Mouse (Mus musculus): Measurements from ENCODE around the gene Igfbp2. TPM values are rescaled to one million over a fixed set of nuclear protein-coding genes. Genes with fewer than 3 reads are reported as not detected.

Igfbp2 gene
- total and polyA plus RNA-seq, 2 experiments from 2014 or later, result 10.2 to 140 TPM

GRCm38 (mm10) chr1:72809951-72810675 is 14.2 kb upstream of the Igfbp2 start:
- no peak overlapping the region for H3K4me3 ChIP-seq (ENCODE audit: low read depth, low read length)
- 77% methylated on average over 7 of the region's 7 CpGs for WGBS
- no peak overlapping the region for H3K4me2 ChIP-seq (ENCODE audit: low read depth, low read length)
- TF ChIP-seq EP300 (IDR thresholded peaks at IDR 0.05; ENCODE audit: low read depth), result no peak
- TF ChIP-seq CTCF (IDR thresholded peaks at IDR 0.05; ENCODE audit: low read depth), result no peak
- H3K27me3 ChIP-seq (ENCODE audit: control insufficient read depth, insufficient read depth, low read length), result no peaks in the 10 kb centered on the region
- H3K9ac ChIP-seq (replicated peaks; ENCODE audit: low read depth, low read length), result no peak overlapping the region
- H3K4me1 ChIP-seq (ENCODE audit: control insufficient read depth, insufficient read depth), result no peaks in the 10 kb centered on the region
- DNase-seq (ENCODE audit: low spot score), result no peak
- no peaks in the 10 kb centered on the region for H3K36me3 ChIP-seq (replicated peaks; ENCODE audit: control insufficient read depth, insufficient read depth, low read length)
- H3K27ac ChIP-seq (ENCODE audit: low read depth), result no peak overlapping the region
- H3K9me3 ChIP-seq (replicated peaks; ENCODE audit: control insufficient read depth, low read length), result no peaks in the 10 kb centered on the region
- ATAC-seq (ENCODE audit: insufficient read depth, low read depth), result no peak

GRCm38 (mm10) chr1:72811061-72811460 is 13.2 kb upstream of the Igfbp2 start:
- WGBS, result 91% methylated on average over 3 of the region's 3 CpGs
- no peaks in the 10 kb centered on the region for H3K36me3 ChIP-seq (replicated peaks; ENCODE audit: control insufficient read depth, insufficient read depth, low read length)
- H3K4me2 ChIP-seq (ENCODE audit: low read depth, low read length), result no peak overlapping the region
- no peak for DNase-seq (ENCODE audit: low spot score)
- no peaks in the 10 kb centered on the region for H3K27me3 ChIP-seq (ENCODE audit: control insufficient read depth, insufficient read depth, low read length)
- H3K4me1 ChIP-seq (ENCODE audit: control insufficient read depth, insufficient read depth), result no peaks in the 10 kb centered on the region
- no peak for ATAC-seq (ENCODE audit: insufficient read depth, low read depth)
- H3K9me3 ChIP-seq (replicated peaks; ENCODE audit: control insufficient read depth, low read length), result no peaks in the 10 kb centered on the region
- no peak overlapping the region for H3K4me3 ChIP-seq (ENCODE audit: low read depth, low read length)
- no peak for TF ChIP-seq CTCF (IDR thresholded peaks at IDR 0.05; ENCODE audit: low read depth)
- H3K9ac ChIP-seq (replicated peaks; ENCODE audit: low read depth, low read length), result no peak overlapping the region
- no peak overlapping the region for H3K27ac ChIP-seq (ENCODE audit: low read depth)

DNA sequence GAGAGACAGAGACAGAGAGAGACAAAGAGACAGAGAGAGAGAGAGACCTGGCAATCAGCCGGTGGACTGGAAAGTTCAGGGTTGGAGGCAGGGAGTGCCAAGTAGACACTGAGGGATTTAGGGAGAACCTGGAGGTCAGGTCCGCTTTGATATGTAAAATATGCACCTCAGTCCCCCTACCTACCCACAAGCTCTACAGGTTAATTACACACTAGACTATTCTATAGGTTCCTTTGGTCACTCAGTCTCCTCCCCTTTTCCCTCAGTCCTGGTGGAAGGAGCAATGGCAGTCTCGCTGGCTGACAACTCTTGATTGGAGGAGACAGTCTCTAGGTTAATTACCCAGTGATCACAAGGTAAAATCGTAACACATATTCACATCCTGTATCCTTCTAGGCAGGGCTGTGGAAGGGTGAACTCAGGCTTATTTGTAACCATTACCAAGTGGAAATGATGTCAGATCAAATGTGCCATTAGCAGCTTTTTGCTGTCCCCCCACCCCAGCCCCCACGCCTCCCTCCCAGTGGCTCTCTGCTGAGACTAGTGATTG is 11.1 kb upstream of the Igfbp2 start:
- Histone ChIP-seq H3K9ac (replicated peaks; ENCODE audit: low read depth, low read length) (no peak overlapping the region), H3K36me3 (replicated peaks; ENCODE audit: control insufficient read depth, insufficient read depth, low read length) (no peaks in the 10 kb centered on the region), H3K4me1 (ENCODE audit: control insufficient read depth, insufficient read depth) (no peaks in the 10 kb centered on the region), H3K4me3 (ENCODE audit: low read depth, low read length) (no peak overlapping the region), H3K9me3 (replicated peaks; ENCODE audit: control insufficient read depth, low read length) (no peaks in the 10 kb centered on the region), H3K27me3 (ENCODE audit: control insufficient read depth, insufficient read depth, low read length) (no peaks in the 10 kb centered on the region), H3K27ac (ENCODE audit: low read depth) (no peak overlapping the region), H3K4me2 (ENCODE audit: low read depth, low read length) (no peak overlapping the region)
- 59% methylated on average over 5 of the region's 5 CpGs for WGBS
- TF ChIP-seq EP300 (IDR thresholded peaks at IDR 0.05; ENCODE audit: low read depth), result no peak
- TF ChIP-seq CTCF (IDR thresholded peaks at IDR 0.05; ENCODE audit: low read depth), result no peak
- DNase-seq (ENCODE audit: low spot score), result no peak
- no peak for ATAC-seq (ENCODE audit: insufficient read depth, low read depth)

DNA sequence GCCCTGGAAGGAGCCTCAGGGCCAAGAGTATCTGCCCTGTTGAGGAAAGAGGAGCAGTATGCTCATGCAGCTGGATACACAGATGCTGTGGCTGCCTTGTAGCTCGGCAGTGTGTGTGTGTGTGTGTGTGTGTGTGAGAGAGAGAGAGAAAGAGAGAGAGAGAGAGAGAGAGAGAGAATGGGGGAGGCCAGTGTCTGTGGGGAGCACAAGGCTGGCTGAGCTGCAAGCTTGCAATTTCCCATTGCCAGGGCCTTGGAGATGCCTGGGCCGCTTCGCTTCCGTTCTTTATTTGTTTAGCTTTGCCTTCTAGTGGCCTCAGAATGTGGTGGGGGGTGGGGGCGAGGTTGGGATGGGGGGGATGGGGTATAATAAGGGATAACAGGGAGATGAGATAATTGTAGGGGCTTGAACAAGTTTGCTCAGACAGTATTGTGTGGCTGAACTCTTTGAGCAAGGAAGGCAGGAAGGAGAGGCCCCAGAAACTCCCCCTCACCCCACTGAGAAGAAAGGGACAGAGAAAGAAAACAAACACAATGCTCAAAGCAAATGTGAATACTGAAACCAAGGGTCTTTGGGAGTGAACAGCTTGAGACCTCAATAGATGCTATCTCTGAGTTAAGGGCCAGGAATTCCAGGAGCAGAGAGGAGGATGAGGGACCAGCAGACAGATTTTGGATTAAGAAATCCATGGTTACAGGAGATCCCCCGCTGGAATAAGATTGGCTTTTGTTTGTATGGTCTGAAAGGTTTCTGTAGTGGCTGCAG is 10.5 kb upstream of the Igfbp2 start:
- TF ChIP-seq CTCF (IDR thresholded peaks at IDR 0.05; ENCODE audit: low read depth), result no peak
- TF ChIP-seq EP300 (IDR thresholded peaks at IDR 0.05; ENCODE audit: low read depth), result no peak
- Histone ChIP-seq H3K27ac (ENCODE audit: low read depth) (no peak overlapping the region), H3K4me1 (ENCODE audit: control insufficient read depth, insufficient read depth) (no peaks in the 10 kb centered on the region), H3K9me3 (replicated peaks; ENCODE audit: control insufficient read depth, low read length) (no peaks in the 10 kb centered on the region), H3K4me2 (ENCODE audit: low read depth, low read length) (no peak overlapping the region), H3K9ac (replicated peaks; ENCODE audit: low read depth, low read length) (no peak overlapping the region), H3K27me3 (ENCODE audit: control insufficient read depth, insufficient read depth, low read length) (no peaks in the 10 kb centered on the region), H3K36me3 (replicated peaks; ENCODE audit: control insufficient read depth, insufficient read depth, low read length) (no peaks in the 10 kb centered on the region), H3K4me3 (ENCODE audit: low read depth, low read length) (no peak overlapping the region)
- DNase-seq (ENCODE audit: low spot score) (no peak), ATAC-seq (ENCODE audit: insufficient read depth, low read depth) (no peak)
- 34% methylated on average over 6 of the region's 6 CpGs for WGBS

DNA sequence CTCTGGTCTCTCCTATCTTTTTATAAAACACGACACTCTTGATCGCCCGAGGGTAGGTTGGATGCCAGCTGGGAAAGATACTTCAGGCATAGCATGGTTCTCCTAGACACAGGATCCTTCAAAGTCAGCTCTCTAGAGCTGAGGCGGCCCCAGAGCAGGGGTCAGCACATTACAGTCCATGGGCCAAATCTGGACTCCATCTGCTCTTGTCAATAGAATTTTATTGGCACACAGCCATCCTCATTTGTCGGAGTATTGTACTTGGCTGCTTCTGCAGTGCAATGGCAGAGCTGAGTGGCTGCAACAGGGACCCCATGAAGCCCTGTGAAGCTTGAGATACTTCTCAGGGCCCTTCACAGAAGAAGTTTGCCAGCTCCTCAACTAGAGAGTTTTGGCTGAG is 9.1 kb upstream of the Igfbp2 start:
- H3K4me3 ChIP-seq (ENCODE audit: low read depth, low read length), result no peak overlapping the region
- DNase-seq (ENCODE audit: low spot score), result no peak
- no peak overlapping the region for H3K4me2 ChIP-seq (ENCODE audit: low read depth, low read length)
- no peaks in the 10 kb centered on the region for H3K9me3 ChIP-seq (replicated peaks; ENCODE audit: control insufficient read depth, low read length)
- TF ChIP-seq CTCF (IDR thresholded peaks at IDR 0.05; ENCODE audit: low read depth) (no peak), EP300 (IDR thresholded peaks at IDR 0.05; ENCODE audit: low read depth) (no peak)
- no peaks in the 10 kb centered on the region for H3K4me1 ChIP-seq (ENCODE audit: control insufficient read depth, insufficient read depth)
- ATAC-seq (ENCODE audit: insufficient read depth, low read depth), result no peak
- H3K27me3 ChIP-seq (ENCODE audit: control insufficient read depth, insufficient read depth, low read length), result no peaks in the 10 kb centered on the region
- H3K9ac ChIP-seq (replicated peaks; ENCODE audit: low read depth, low read length), result no peak overlapping the region
- H3K36me3 ChIP-seq (replicated peaks; ENCODE audit: control insufficient read depth, insufficient read depth, low read length), result no peaks in the 10 kb centered on the region
- H3K27ac ChIP-seq (ENCODE audit: low read depth), result no peak overlapping the region
- WGBS, result 23% methylated on average over 5 of the region's 5 CpGs
